Mouse (Mus musculus) ES-E14 (cell line): ENCODE measurements around the gene Tcl1b3. TPM values are rescaled to one million over a fixed set of nuclear protein-coding genes. Genes with fewer than 3 reads are reported as not detected.
"Not testable (repeated sequence)": the region's sequence is repeated elsewhere in the genome, so short reads cannot be mapped to it uniquely, and the experiment has no call there.

Source experiments
- DNase-seq: peaks from one replicate; pipeline ENCODE4 v3.0.0-alpha.2; 2013; ENCODE audit warnings: low read depth, low spot score
- H3K27ac ChIP-seq: 2 replicates; pipeline ENCODE4 v1.5.1; 2012; ENCODE audit warnings: low read depth, mild to moderate bottlenecking, low read length, moderate library complexity, mixed read lengths; ENCODE audit not compliant: poor library complexity, insufficient read depth, severe bottlenecking
- H3K36me3 ChIP-seq: 2 replicates; pipeline ENCODE4 v1.6.1; 2012; ENCODE audit warnings: mild to moderate bottlenecking, low read length, moderate library complexity, mixed read lengths; ENCODE audit not compliant: control insufficient read depth, poor library complexity, insufficient read depth, severe bottlenecking
- H3K4me1 ChIP-seq, 2 experiments: fragments of 150-350 bp in 1 of 2; sonication (generic) in 1 of 2; 2 replicates each; pipeline ENCODE4 v1.6.1; 2012; ENCODE audit warnings: low read length in 2 of 2, mild to moderate bottlenecking in 1 of 2, mixed read lengths in 1 of 2; ENCODE audit not compliant: control insufficient read depth in 2 of 2, insufficient read depth in 2 of 2, poor library complexity in 1 of 2
- H3K4me3 ChIP-seq, 2 experiments: fragments of 150-350 bp in 1 of 2; sonication (generic) in 1 of 2; 2 replicates each; pipeline ENCODE4 v1.5.1; 2012; ENCODE audit warnings: low read length in 2 of 2, low read depth in 1 of 2, mild to moderate bottlenecking in 1 of 2, mixed read lengths in 1 of 2; ENCODE audit not compliant: insufficient read depth in 1 of 2, poor library complexity in 1 of 2, severe bottlenecking in 1 of 2
- H3K9ac ChIP-seq: 2 replicates; pipeline ENCODE4 v1.6.1; 2012; ENCODE audit warnings: low read depth, mild to moderate bottlenecking, low read length, mixed read lengths; ENCODE audit not compliant: poor library complexity, insufficient read depth, severe bottlenecking
- H3K9me3 ChIP-seq: fragments of 150-350 bp; sonication (generic); 2 replicates; pipeline ENCODE4 v1.6.1; 2012; ENCODE audit warnings: low read depth, mild to moderate bottlenecking, low read length; ENCODE audit not compliant: control insufficient read depth, insufficient read depth
- CHD2 ChIP-seq: IDR thresholded peaks from 2 replicates; pipeline ENCODE4 v1.6.1; 2014; ENCODE audit warnings: mild to moderate bottlenecking, low read depth, low read length, inconsistent platforms
- HCFC1 ChIP-seq: IDR thresholded peaks from 2 replicates; pipeline ENCODE4 v1.6.1; 2012; ENCODE audit warnings: low read length, inconsistent platforms, borderline replicate concordance; ENCODE audit not compliant: insufficient read depth
- MAFK ChIP-seq: IDR thresholded peaks from 2 replicates; pipeline ENCODE4 v1.6.1; 2014; ENCODE audit warnings: mild to moderate bottlenecking, low read depth, low read length, inconsistent platforms; ENCODE audit not compliant: insufficient read depth
- ZC3H11A ChIP-seq: IDR thresholded peaks from 2 replicates; pipeline ENCODE4 v1.6.1; 2012; ENCODE audit warnings: low read depth, mild to moderate bottlenecking, inconsistent platforms, low read length, borderline replicate concordance
- ZNF384 ChIP-seq: IDR thresholded peaks from 2 replicates; pipeline ENCODE4 v1.6.1; 2012; ENCODE audit warnings: low read depth, low read length, inconsistent platforms
- in situ Hi-C, 2 experiments: fragments of 600-800 bp; cut with MboI; formaldehyde crosslinking; loops; one replicate each; pipeline ENCODE4 v1.15.1; 2025; ENCODE audit warnings: low sequenced_read_pairs in 2 of 2, inconsistent platforms in 1 of 2; ENCODE audit not compliant: unreplicated experiment in 2 of 2
- total RNA-seq: library from RNA; depleted of rRNA; stranded (reverse); fragments of 300-350 nt; gene quantifications from 2 replicates; pipeline ENCODE4 v1.2.3, GENCODE M21; 2012

Tcl1b3 gene
- total RNA-seq, 1 experiment, result not detected

DNA sequence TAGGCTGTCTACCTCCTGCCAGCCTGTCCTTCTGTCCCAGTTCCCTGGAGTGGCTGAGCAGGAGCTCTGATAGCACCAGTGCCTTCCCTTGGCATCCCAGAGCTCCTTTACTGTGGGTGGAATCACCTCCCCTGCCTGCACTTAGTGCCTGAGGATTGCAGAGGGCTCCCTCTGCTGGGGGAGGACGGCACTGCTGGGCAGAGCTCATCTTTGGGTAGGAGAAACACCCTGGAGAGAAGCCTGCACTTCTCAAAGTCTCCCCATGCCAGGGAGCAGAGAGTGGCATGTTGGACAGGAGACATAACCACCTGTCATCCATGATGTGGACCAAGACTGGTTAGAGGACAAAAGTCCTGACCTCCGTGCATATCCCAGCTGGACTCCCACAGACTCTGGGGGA is 1.9 kb upstream of the Tcl1b3 start:
- H3K4me3 ChIP-seq, H3K4me1 ChIP-seq, DNase-seq, in situ Hi-C loops, H3K27ac ChIP-seq, H3K36me3 ChIP-seq, H3K9ac ChIP-seq, H3K9me3 ChIP-seq: not testable (repeated sequence)

DNA sequence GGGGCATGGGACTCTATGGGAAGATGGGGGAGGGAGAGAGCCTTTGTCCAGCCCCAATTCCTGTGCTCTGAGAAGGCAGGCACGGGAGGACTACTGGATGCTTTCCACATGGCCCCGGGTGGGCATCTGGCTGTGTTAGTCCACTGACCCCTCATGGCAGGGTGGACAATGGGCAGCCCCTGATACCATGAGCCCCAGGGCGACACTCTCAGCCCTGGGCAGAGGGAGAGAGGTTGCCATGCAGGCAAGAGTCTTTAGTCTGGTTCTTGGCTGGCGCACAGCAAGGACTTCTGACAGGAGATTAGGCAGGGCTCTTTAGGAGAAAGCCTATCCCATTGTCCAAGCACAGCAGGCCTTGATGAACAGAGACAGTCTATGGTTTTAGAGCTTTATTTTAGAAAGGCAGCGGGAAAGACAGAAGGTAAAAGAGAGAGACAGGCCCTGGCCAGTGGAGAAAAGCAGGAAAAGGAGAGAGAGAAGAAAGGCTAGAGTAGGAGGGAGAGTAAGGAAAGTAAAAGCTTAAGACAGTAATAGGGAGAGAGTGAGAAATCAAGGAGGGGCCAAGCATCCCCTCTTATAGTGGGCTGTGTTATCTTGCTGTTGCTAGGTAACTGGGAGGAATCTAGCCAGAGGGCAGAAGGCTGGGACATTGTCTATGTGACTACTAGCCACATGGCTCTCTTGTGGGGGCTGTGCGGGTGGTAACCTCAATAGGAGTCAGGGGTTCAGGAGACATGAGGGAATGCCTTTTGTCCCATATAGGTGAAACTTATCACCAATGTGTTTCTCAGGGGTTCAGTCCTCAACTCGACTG is 9.0 kb downstream of the Tcl1b3 start:
- DNase-seq, H3K36me3 ChIP-seq, H3K4me1 ChIP-seq, H3K9ac ChIP-seq, H3K4me3 ChIP-seq, H3K9me3 ChIP-seq, H3K27ac ChIP-seq, in situ Hi-C loops: not testable (repeated sequence)

DNA sequence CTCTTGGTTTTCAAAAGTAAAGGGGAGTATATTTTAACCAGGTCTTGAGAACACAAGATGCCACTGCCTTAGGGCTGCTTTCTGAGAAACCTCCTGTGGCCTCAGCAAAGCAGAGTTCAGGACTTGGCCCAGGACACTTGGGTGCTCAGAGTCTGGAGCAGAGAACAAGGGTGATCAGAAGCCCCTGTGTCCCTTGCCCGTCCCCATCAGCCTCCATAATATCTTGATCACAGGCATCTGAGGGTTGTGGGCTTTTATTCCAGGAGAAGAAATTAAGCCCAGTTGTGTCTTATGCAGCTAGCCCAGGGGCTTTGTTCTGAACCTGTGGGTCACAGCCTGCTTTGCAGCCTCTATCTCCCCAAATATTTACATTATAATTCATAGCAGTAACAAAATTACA is 10.8 kb downstream of the Tcl1b3 start, which contains the start of gene Tcl1b4:
Tcl1b4 (plus strand) TSS at position 301 of the 400 bp plus-strand sequence.
- H3K4me1 ChIP-seq, H3K36me3 ChIP-seq, H3K27ac ChIP-seq, H3K9ac ChIP-seq, in situ Hi-C loops, DNase-seq, H3K9me3 ChIP-seq, H3K4me3 ChIP-seq: not testable (repeated sequence)

DNA sequence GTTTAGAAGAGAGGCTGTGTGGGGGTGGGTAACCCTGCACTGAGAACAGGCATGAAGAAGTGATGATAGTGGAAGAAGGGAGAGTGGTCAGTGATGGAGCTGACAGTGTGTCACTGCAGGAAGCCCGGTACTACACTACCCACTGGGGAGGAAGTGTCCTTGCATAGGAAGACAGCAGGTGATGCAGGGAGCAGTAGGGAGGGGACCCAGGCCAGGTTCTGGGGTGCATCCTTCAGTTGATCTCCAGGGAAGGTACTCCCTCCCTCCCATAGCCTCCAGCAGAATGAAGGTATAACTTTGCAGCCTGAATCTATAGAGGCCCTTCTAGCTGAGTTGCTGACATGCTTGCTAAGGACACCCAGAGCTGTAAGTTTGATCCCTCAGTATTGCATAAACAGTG is 16.2 kb downstream of the Tcl1b3 start:
- no peaks in the 10 kb centered on the region for H3K36me3 ChIP-seq
- no peaks in the 10 kb centered on the region for H3K4me1 ChIP-seq
- no peak for TF ChIP-seq HCFC1
- no peak for TF ChIP-seq ZC3H11A
- no peak for TF ChIP-seq ZNF384
- no peak for TF ChIP-seq CHD2
- TF ChIP-seq MAFK, result no peak
- H3K27ac ChIP-seq, result no peak overlapping the region
- no peak overlapping the region for H3K4me3 ChIP-seq
- no peak overlapping the region for H3K9ac ChIP-seq
- H3K9me3 ChIP-seq, result no peaks in the 10 kb centered on the region
- DNase-seq, result no peak
- in situ Hi-C loops, result no loop called here

DNA sequence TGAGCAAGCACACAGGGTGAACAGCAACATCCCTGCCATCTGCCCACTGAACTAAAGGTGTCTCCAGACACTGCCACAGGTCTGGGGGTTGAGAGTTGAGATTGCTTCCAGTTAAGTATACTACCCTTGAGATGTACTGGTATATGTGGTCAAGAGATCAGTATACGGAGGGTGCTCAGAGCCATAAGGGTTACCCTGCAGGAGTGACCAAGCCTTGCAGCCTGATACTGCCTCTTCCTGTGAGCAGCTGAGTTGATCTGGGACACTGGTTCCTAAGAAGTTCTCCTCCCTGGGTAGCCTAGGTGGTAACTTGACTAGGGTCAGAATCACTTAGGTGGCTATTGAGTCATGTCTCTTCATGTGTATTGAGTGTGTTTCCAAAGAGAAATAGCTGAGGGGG is 17.6 kb downstream of the Tcl1b3 start:
- H3K9ac ChIP-seq, result no peak overlapping the region
- H3K4me3 ChIP-seq, result no peak overlapping the region
- no peak overlapping the region for H3K27ac ChIP-seq
- no peak for DNase-seq
- no peaks in the 10 kb centered on the region for H3K36me3 ChIP-seq
- in situ Hi-C loops, result no loop called here
- no peaks in the 10 kb centered on the region for H3K4me1 ChIP-seq
- no peaks in the 10 kb centered on the region for H3K9me3 ChIP-seq
- TF ChIP-seq MAFK (no peak), HCFC1 (no peak), ZC3H11A (no peak), CHD2 (no peak), ZNF384 (no peak)
